Mouse (Mus musculus) liver, embryonic 15.5 days (tissue): ENCODE measurements at regions not wholly inside any gene's neighbourhood (a gene's known extent, or its start where the extent isn't known, plus 50 kb on each side); places are given as distances from the start of the nearest gene placed in this dataset.

Experiments
- ATAC-seq: fragments of 200-750 bp; cut with Nextera tagmentation; 2 replicates; pipeline ENCODE4 v1.8.0; 2017; ENCODE audit warnings: moderate number of reproducible peaks, mild to moderate bottlenecking, moderate library complexity; ENCODE audit not compliant: insufficient read depth
- H3K27ac ChIP-seq: fragments of 300-500 bp; sonication (generic); replicated peaks from 2 replicates; pipeline ENCODE4 v1.5.1; 2015; ENCODE audit warnings: mild to moderate bottlenecking, inconsistent platforms
- H3K27me3 ChIP-seq: fragments of 300-500 bp; sonication (generic); 2 replicates; pipeline ENCODE4 v1.6.1; 2015; ENCODE audit warnings: mild to moderate bottlenecking, inconsistent platforms
- H3K36me3 ChIP-seq: fragments of 300-500 bp; sonication (generic); replicated peaks from 2 replicates; pipeline ENCODE4 v1.6.1; 2015; ENCODE audit warnings: moderate library complexity, mild to moderate bottlenecking, inconsistent platforms
- H3K4me1 ChIP-seq: fragments of 300-500 bp; sonication (generic); replicated peaks from 2 replicates; pipeline ENCODE4 v1.6.1; 2015; ENCODE audit warnings: inconsistent platforms
- H3K4me2 ChIP-seq: fragments of 300-500 bp; sonication (generic); 2 replicates; pipeline ENCODE4 v1.6.1; 2015; ENCODE audit warnings: moderate library complexity, mild to moderate bottlenecking, inconsistent platforms
- H3K4me3 ChIP-seq: fragments of 300-500 bp; sonication (generic); replicated peaks from 2 replicates; pipeline ENCODE4 v1.5.1; 2015; ENCODE audit warnings: mild to moderate bottlenecking, inconsistent platforms
- H3K9ac ChIP-seq: fragments of 300-500 bp; sonication (generic); 2 replicates; pipeline ENCODE4 v1.6.1; 2015; ENCODE audit warnings: moderate library complexity, mild to moderate bottlenecking, inconsistent platforms
- H3K9me3 ChIP-seq: fragments of 300-500 bp; sonication (generic); replicated peaks from 2 replicates; pipeline ENCODE4 v1.6.1; 2016; ENCODE audit warnings: inconsistent platforms
- WGBS: fragments of 180-500 bp; shearing (Covaris S2); methylation state at CpG from one replicate; pipeline ENCODE4 v1.1.7; 2015; ENCODE audit warnings: mixed read lengths; ENCODE audit not compliant: insufficient replicate concordance; 5-methylcytosine and 5-hydroxymethylcytosine counted together

DNA sequence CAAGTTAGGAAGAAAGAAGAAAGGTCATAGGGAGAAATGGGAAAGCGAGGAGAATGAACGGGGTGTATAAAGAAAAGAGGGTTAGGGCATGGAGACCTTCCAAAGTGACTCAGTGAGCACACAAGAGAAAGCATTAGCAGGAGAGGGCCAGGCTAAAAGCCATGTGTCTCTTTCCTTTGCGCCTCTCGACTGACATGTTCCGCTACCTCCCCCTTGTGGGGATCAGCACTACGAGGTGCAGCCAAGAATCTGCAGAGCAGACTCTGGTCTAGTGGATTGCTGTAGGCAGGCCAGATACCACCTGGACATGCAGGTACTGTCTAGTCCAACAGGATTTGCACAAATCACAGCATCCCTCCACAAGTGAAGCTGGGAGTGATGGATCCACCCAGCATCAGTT, 54.0 kb downstream of the Kcna5 start:
- Histone ChIP-seq H3K27ac (no peak overlapping the region), H3K9ac (no peak overlapping the region), H3K4me1 (no peaks in the 10 kb centered on the region), H3K4me2 (no peak overlapping the region), H3K4me3 (no peak overlapping the region), H3K36me3 (no peaks in the 10 kb centered on the region), H3K9me3 (no peaks in the 10 kb centered on the region), H3K27me3 (no peaks in the 10 kb centered on the region)
- ATAC-seq, result no peak
- WGBS, result 65% methylated on average over 6 of the region's 6 CpGs

DNA sequence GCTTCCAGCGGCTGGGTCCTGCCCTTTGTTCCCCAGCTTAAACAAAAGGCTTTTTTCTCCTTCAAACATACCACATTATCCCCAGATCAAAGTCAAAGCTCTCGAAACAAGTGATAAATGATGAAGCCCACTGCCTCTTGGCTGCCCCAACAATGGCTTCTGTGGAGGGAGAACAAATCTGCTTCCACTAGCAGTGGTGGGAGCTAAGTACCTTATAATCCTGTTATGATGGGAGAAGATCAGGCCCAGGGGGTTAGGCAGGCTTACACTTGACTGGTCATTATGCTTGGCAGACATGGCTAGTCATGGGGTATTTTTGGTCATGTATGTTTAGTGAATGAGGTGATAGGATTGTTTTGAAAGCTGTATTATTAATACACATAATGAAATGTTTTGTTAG, 57.7 kb downstream of the Kcna5 start:
- ATAC-seq, result no peak
- no peaks in the 10 kb centered on the region for H3K9me3 ChIP-seq

DNA sequence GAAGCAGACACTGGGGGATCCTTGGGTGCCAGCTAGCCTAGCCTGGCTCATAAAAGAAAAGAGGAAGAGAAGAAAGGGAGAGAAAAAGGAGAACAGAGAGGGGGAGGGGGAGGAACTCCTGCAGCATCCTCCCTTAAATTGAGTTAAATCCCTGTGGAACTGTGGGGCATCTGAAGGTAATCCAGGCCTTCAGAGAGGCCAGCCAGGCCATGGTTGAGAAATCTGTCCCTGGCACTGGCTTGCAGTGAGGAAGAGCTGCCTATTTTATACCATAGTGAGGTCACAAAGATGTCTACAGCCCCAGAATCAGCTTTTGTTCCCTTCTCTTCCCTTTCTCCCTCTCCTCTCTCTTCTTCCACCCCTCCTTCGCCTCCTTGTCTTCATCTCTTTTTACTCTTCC, 58.5 kb downstream of the Kcna5 start:
- no peaks in the 10 kb centered on the region for H3K9me3 ChIP-seq
- no peak overlapping the region for H3K9ac ChIP-seq
- no peak overlapping the region for H3K27ac ChIP-seq
- 26% methylated on average over 1 of the region's 1 CpGs for WGBS
- H3K4me3 ChIP-seq, result no peak overlapping the region
- no peaks in the 10 kb centered on the region for H3K27me3 ChIP-seq
- no peak for ATAC-seq
- H3K4me2 ChIP-seq, result no peak overlapping the region
- no peaks in the 10 kb centered on the region for H3K36me3 ChIP-seq
- no peaks in the 10 kb centered on the region for H3K4me1 ChIP-seq

More for the DNA sequence above, 57.7 kb downstream of the Kcna5 start:
- Histone ChIP-seq H3K36me3 (no peaks in the 10 kb centered on the region), H3K4me1 (no peaks in the 10 kb centered on the region), H3K27me3 (no peaks in the 10 kb centered on the region), H3K27ac (no peak overlapping the region), H3K4me2 (no peak overlapping the region), H3K9ac (no peak overlapping the region), H3K4me3 (no peak overlapping the region)
- 27% methylated on average over 2 of the region's 2 CpGs for WGBS

DNA sequence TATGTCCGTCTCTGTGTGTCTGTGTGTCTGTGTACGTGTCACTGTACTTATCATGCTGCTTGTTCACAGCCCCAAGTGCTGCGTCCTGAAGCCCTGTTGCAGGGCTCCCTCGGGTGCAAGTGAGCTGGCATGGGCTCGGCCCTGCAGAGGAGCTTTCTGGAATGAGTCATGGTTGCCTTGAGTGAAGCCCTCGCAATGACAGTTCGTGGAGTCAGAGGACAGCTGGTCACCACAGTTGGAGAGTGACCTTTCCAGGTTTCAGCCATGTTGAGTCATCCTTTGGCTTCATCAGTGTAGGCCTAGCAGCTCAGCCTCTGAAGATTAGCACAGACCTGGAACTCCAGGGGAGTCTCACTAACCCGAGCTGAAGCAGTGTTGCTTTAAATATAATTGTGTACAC, 59.7 kb downstream of the Kcna5 start:
- ATAC-seq, result no peak
- Histone ChIP-seq H3K4me1 (no peaks in the 10 kb centered on the region), H3K36me3 (no peaks in the 10 kb centered on the region), H3K27me3 (no peaks in the 10 kb centered on the region), H3K9ac (no peak overlapping the region), H3K9me3 (no peaks in the 10 kb centered on the region), H3K27ac (no peak overlapping the region), H3K4me2 (no peak overlapping the region), H3K4me3 (no peak overlapping the region)
- 54% methylated on average over 8 of the region's 8 CpGs for WGBS

DNA sequence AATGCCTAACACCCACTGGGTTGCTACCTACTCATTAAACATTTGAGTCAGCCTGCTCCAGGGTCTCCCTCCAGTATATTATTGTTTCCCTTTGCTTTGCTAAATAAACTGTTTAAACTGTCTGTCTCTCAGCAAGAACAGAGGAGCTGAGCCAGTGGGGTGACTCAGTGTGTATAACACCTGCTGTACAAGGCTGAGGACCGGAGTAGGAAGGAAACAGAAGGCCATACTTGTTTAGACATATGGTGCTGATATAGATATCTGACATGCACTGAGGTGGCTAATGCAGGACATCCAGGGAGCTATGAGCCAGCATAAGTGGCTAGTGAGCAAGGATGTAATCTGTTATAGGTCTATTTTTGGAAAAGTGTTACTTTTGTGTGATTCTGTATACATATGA, 81.5 kb downstream of the Kcna5 start:
- Histone ChIP-seq H3K27me3 (no peaks in the 10 kb centered on the region), H3K4me2 (no peak overlapping the region)
- ATAC-seq, result no peak

DNA sequence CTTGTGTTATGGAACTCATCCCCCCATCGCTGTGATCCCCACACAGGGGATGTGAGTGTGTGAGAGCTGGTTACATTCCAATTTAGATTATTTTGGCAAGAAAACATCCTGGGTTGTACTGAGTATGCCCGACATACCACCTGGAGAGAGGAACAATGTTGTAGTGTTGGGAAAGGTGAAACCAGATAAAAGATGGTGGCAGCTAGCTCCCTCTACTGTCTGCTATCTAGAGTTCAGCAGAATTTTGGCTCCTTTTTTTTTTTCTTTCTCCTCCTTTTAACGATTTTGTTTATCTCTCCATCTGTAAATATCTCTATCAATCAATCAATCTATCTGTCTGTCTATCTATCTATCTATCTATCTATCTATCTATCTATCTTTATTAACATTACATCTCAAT, 89.7 kb downstream of the Kcna5 start:
- no peak for ATAC-seq
- Histone ChIP-seq H3K27ac (no peak overlapping the region), H3K9ac (no peak overlapping the region), H3K27me3 (no peaks in the 10 kb centered on the region), H3K4me1 (no peaks in the 10 kb centered on the region), H3K36me3 (no peaks in the 10 kb centered on the region), H3K4me3 (no peak overlapping the region), H3K9me3 (no peaks in the 10 kb centered on the region), H3K4me2 (no peak overlapping the region)
- WGBS, result 23% methylated on average over 3 of the region's 3 CpGs

More for the DNA sequence above, 81.5 kb downstream of the Kcna5 start:
- H3K4me3 ChIP-seq, result no peak overlapping the region
- H3K4me1 ChIP-seq, result no peaks in the 10 kb centered on the region
- H3K9ac ChIP-seq, result no peak overlapping the region
- no peaks in the 10 kb centered on the region for H3K9me3 ChIP-seq
- H3K36me3 ChIP-seq, result no peaks in the 10 kb centered on the region
- WGBS, result 36% methylated on average over 1 of the region's 1 CpGs
- H3K27ac ChIP-seq, result no peak overlapping the region

DNA sequence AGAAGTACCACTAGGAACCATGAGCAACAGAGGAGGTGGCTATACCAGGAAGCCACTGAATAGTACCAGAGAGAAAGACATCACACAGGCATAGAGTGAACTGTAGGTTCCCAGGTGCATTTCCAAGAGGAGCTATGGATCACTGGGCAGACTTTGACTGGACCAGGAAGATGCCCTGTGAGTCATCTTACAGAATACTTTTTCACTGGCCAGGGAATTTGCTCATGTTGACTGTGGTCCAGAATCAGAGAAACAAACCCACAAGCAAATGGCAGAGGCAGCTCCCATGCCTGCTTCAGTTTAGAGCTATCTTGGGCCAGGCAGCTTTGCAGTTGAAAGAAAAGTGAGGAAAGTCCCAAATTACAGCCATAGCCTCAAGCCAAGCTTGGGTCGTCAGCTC, 95.0 kb downstream of the Kcna5 start:
- H3K27me3 ChIP-seq, result no peaks in the 10 kb centered on the region
- ATAC-seq, result no peak
- H3K36me3 ChIP-seq, result no peaks in the 10 kb centered on the region
- H3K9me3 ChIP-seq, result no peaks in the 10 kb centered on the region
- H3K9ac ChIP-seq, result no peak overlapping the region
- H3K4me1 ChIP-seq, result no peaks in the 10 kb centered on the region
- WGBS, result 62% methylated on average over 1 of the region's 1 CpGs
- H3K4me2 ChIP-seq, result no peak overlapping the region
- H3K27ac ChIP-seq, result no peak overlapping the region
- no peak overlapping the region for H3K4me3 ChIP-seq

DNA sequence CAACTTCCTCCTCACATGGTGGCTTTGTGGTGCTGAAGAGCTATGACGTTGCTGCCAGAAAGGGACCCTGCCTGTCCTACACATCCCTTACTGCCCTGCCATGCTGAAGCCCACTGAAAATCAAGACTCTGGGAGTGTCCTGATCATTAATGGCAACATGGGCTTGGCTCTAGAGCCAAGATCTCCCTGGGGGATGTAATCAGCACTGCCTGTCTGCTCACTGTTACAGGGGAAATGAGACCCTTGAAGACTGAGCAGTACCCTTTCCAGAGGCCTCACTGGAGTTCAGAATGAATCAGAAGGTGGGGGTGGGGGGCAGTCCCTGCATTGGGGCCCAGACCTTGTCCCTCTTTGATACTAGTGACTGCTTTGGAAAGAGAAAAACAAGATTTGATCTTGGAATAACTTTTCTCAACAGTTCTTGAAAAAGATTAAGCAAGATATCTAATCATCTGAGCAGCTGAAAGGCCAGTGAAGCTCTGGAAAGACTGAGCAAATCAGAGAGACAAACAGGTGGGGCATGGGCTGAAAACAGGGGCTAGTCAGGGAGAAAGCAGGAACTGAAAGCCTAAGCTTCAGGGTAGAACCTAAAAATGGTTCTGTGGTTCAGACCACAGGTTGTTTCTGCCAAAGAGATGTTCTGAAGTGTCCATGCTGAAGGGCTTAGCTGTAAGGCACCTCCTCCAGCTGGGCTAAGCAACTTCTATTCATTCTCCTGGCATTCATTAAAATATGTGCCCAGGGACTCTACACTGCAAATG, 97.1 kb downstream of the Kcna5 start:
- 14% methylated on average over 1 of the region's 1 CpGs for WGBS
- no peak overlapping the region for H3K4me2 ChIP-seq
- no peaks in the 10 kb centered on the region for H3K36me3 ChIP-seq
- no peak overlapping the region for H3K27ac ChIP-seq
- ATAC-seq, result no peak
- H3K4me3 ChIP-seq, result no peak overlapping the region
- H3K9me3 ChIP-seq, result no peaks in the 10 kb centered on the region
- H3K4me1 ChIP-seq, result no peaks in the 10 kb centered on the region
- H3K27me3 ChIP-seq, result no peaks in the 10 kb centered on the region
- no peak overlapping the region for H3K9ac ChIP-seq

DNA sequence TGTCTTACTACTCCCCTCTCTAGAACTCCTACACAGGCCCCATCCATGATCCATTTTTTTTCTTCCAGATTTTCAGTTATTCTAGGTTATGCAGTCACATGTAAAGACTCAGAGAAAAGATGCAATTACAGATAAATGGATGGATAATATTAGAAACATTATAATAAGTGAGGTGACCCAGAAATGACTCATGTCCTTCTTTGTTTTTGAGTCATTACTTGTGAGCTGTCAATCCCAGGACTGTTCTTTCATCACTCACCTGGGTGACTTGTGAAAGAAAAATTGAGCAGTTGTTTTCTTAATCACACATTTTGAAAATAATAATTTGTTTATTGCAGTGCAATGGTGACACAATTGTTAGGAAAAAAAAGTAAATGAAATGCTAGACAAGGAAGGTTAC, 108.0 kb downstream of the Kcna5 start:
- H3K36me3 ChIP-seq, result no peaks in the 10 kb centered on the region
- no peak overlapping the region for H3K9ac ChIP-seq
- no peak overlapping the region for H3K4me2 ChIP-seq
- H3K9me3 ChIP-seq, result no peaks in the 10 kb centered on the region
- no peaks in the 10 kb centered on the region for H3K27me3 ChIP-seq
- ATAC-seq, result no peak
- H3K4me1 ChIP-seq, result no peaks in the 10 kb centered on the region
- H3K4me3 ChIP-seq, result no peak overlapping the region
- H3K27ac ChIP-seq, result no peak overlapping the region

DNA sequence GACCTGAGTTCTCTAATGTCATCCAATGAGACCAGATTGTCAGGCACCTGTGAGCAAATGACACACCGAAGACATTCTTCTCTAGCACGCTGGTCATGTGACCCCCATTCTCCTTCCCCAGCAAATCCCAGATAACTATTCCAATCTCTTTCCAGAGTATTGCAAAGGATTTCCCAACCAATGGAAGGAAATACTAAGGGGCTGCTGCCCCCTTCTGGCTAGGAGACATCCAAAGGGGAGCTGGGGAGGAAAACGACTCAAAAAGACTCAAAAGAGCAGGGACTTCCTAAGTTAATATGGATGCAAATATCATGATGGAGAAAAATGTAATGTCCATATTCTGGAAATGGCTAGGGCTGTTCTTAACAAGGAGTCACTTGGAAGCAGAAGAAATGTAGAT, 129.5 kb downstream of the Kcna5 start:
- no peaks in the 10 kb centered on the region for H3K36me3 ChIP-seq
- WGBS, result 43% methylated on average over 3 of the region's 3 CpGs
- no peaks in the 10 kb centered on the region for H3K9me3 ChIP-seq
- no peak overlapping the region for H3K4me2 ChIP-seq
- no peaks in the 10 kb centered on the region for H3K4me1 ChIP-seq
- H3K27ac ChIP-seq, result no peak overlapping the region
- H3K27me3 ChIP-seq, result no peaks in the 10 kb centered on the region
- no peak for ATAC-seq
- no peak overlapping the region for H3K4me3 ChIP-seq
- no peak overlapping the region for H3K9ac ChIP-seq

DNA sequence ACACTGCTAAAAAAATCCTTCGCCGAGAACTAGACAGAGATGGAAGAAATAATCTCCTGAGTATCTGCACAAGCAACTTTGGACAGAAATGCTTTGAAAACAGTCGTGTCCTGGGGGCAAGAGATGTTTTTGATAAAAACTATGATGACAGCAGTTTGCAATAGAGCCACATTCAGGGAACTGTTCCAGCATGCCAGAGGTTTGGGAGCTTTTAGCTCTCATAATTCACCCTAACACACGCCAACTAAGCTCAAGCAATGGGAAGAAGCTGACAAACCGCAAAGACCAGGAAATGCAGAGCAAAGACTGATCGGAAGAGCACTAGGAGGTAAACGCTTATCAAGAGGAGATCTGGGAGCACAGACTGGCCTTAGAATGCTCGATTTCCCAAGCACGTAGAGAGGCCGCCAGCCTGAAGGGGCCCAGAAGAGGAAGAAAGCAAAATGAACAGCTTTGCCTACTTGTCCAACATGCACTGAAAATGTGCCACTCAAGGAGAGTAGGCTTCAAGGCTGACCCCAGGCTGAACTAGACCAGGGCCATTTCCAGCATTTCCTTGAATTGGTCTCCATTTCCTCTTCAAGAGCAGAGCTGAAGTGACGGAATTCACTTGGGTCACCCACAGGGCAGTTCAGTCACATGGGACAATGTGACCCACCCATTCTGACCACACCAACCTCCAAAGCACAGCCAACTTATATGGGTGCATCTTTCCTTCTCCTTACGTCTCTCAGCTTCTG, 130.7 kb downstream of the Kcna5 start:
- H3K4me2 ChIP-seq, result no peak overlapping the region
- no peaks in the 10 kb centered on the region for H3K27me3 ChIP-seq
- H3K27ac ChIP-seq, result no peak overlapping the region
- H3K9ac ChIP-seq, result no peak overlapping the region
- H3K4me1 ChIP-seq, result no peaks in the 10 kb centered on the region
- 20% methylated on average over 12 of the region's 12 CpGs for whole genome bisulfite sequencing
- no peaks in the 10 kb centered on the region for H3K9me3 ChIP-seq
- no peaks in the 10 kb centered on the region for H3K36me3 ChIP-seq
- ATAC-seq, result 0 out of 2 replicates have a peak, but pooled peaks have one; percentile 12
- H3K4me3 ChIP-seq, result no peak overlapping the region

DNA sequence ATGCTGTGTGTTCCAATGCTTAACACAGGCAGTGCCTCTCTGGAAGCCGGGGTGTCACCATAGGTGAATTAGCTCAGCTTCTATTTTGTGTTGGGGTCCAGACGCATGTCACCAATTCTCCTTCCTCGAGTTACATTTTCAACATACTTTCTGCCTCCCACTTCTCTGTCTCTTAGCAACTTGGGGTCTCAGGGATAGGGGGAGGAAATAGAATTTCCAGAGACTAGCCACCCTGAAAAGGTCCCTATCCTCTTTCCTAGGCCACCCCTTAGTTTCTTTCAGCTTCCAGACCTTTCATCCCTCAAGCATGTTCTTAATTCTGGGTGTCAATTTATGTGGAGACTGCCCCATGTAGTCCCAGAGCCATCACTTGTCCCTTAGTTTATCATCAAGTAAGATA, 135.6 kb downstream of the Kcna5 start:
- H3K27me3 ChIP-seq, result no peaks in the 10 kb centered on the region
- H3K27ac ChIP-seq, result no peak overlapping the region
- H3K9me3 ChIP-seq, result no peaks in the 10 kb centered on the region
- H3K4me3 ChIP-seq, result no peak overlapping the region
- H3K4me2 ChIP-seq, result no peak overlapping the region
- WGBS, result 55% methylated on average over 3 of the region's 3 CpGs
- H3K4me1 ChIP-seq, result no peaks in the 10 kb centered on the region
- no peak overlapping the region for H3K9ac ChIP-seq
- ATAC-seq, result no peak
- no peaks in the 10 kb centered on the region for H3K36me3 ChIP-seq
